Mouse (Mus musculus): ENCODE measurements around the gene Cyp2j6.
"Not testable (repeated sequence)": the region's sequence is repeated elsewhere in the genome, so short reads cannot be mapped to it uniquely, and the experiment has no call there.

The Cyp2j6 gene

DNA sequence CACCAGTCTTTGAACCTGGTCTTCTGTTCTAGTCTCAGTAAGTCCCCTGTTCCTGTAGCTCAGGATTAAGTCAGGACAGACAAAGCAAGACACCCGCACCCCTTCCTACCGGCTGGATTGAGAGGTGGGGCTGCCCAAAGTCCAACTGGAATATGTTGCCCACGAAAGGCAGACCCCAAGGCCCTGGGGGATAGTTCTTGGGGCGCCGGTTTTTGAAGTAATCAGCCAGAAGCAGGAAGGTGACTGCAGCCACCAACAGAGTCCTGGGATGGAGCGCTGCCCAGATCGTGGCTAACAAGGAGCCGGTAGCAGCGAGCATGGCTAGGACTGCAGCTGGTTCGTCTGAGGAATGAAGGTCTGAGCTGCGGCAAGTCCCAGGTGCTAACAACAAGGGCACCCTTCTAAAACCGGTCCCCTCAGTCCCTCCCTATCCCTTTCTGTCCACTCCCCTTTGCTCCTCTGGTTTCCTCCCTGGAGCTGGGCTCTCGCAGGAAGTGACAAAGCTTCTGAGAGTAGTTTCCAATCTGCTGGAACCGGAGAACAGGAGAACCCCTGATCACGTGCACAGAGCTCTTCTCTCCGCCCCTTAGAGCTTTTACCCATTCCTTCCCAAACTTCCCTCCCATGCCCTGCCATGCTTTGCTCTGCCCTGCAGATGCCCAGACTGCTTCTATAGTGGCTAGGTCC is at the start of gene Cyp2j6:
Gene Cyp2j6, minus strand, starts transcription at position 529 of the 687 bp plus-strand sequence.
- in situ Hi-C loops (cut with MboI): no loop called here

DNA sequence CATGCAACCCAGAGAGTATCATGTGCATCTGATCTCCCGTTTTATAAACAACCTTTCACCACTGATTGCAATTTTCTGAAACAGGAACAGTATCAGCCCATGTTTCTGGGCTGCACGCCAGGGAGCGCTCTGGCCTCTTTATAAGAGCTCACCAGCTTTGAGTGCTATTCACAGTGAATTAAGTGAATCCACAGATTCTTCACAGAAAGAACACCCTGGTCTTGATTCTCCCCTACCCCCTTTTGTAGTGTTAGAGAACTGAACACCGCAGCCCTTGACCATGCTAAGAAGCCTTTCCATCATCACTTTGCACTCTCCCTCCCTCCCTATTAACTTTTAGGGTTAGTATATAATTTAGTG is 38.3 kb upstream of the Cyp2j6 start:
- in situ Hi-C loops (cut with MboI): no loop called here

DNA sequence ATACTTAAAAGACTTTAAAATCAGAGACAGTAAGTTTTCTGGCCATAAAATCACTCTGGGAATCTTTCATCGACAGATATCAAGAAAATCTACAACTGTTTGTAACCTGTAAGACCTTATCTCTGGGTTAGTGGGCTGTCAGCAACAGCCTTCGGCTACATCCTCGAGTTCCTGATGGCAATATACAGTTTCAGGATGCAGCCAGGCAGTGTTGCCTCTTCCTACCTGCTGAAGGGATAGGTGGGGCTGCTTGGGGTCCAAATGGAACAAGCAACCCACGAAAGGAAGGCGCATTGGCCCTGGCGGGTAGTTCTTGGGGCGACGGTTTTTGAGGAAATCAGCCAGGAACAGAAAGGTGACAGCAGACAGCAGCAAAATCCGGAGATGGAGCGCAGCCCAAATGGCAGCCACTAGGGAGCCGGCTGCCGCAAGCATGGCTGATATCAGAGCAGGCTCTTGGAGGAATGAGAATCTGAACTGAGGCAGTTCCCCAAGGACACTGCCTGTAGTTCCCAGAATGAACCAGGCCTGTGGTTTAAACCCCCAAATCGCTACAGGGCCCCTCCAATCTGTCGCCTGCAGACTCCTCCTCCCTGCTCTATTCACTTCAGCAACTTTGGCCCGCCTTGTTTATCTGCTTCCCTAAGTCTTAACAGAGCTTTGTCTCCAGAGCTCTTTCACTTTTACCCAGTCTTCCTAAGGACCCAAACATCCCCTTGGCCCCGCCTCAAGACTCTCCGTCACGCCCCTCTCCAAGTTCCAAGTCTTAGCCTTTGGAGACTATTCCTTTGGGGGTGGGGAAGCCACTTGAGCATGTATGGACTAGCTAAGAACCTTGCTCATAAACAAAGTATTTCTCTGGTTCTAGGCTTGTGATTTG is 37.7 kb upstream of the Cyp2j6 start, which contains the start of gene Cyp2j9:
Gene Cyp2j9, minus strand, starts transcription at position 668 of the 880 bp plus-strand sequence.
- in situ Hi-C loops (cut with MboI): no loop called here

DNA sequence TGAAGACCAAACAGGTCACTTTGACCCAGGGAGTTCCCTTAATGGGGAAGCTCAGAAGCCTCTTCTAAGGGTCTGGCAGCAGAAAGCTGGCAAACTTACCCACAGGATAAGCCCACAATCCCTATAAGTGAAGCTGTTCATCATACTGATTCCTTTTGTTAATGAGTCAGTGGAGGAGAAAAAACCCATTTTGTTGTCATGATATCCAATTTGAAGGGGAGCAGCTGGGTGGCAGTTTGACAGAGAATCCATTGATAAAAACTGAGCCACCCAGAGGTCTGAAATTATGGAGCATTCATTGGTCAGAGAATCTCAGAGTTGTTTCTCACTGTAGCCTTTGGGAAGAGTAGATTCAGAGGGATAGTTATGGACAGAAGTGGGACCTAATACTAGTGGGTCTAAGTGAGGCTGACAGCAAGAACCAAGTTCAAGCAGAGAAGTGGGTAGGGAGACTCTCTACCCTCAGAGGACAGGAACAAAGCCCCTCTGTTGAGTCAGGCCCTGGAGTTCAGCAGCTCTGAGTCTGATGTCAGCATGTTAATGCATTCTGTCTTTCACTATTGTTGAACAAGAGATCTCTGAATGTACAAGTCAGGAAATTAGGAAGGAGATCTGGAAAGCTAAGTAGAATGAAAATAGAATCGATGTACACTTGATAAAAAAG is 28.1 kb upstream of the Cyp2j6 start:
- in situ Hi-C loops (cut with MboI): no loop called here

DNA sequence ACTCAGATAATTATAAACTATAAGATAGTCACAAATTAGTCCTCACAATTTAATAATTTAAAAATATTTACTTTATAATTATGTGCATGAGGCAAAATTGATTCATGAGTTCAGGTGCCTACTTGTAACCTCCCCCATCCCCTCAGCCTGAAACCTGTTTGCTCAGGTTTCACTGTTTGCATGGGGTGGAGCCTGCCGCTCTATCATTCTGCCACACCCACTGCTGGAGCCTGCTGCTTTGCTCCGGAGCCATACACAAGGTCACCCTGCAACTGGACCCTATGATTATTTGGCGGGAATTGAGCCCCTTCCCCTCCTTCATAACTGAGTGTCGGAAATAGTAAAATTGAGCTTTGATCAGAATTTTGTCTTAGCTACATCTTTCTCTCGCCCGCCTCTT is 26.9 kb upstream of the Cyp2j6 start:
- in situ Hi-C loops (cut with MboI): not testable (repeated sequence)

DNA sequence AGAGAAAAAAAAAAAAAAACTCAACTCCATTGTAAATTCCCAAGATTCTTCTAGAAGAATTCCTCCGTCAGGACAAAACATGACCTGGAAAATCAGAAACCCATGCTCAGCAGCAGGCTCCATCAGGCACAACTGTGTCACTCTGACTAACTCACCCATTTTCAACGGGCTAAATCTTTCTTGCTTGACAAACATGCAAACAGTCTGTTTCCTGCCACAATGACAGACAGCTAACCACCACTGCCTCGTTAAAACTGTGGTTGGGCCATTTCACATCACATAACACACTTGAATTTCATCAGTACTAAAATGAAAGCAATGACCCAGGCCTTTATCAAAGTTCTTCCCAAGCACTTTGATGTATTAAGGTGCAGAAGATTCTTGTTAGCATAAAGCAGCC is 16.0 kb upstream of the Cyp2j6 start:
- in situ Hi-C loops (cut with MboI): no loop called here

DNA sequence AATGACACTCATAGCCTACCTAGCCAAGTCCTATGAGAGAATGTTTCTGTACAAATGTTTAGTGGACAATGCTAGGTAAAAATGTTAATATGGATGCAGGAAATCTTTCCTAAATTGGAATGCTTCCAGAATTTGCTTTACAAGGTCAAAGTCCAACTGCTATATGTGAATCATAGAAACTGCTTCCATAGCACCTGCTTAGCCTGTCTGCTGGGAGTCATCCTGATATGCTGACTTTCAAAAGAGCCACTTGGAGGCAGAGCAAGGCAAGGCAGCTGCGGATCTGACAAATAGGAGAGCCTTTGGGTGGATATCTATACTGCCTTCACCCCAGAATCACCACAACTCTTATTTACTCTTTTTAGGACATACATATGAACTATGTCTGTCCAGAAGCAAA is 14.5 kb upstream of the Cyp2j6 start:
- in situ Hi-C loops (cut with MboI): no loop called here

DNA sequence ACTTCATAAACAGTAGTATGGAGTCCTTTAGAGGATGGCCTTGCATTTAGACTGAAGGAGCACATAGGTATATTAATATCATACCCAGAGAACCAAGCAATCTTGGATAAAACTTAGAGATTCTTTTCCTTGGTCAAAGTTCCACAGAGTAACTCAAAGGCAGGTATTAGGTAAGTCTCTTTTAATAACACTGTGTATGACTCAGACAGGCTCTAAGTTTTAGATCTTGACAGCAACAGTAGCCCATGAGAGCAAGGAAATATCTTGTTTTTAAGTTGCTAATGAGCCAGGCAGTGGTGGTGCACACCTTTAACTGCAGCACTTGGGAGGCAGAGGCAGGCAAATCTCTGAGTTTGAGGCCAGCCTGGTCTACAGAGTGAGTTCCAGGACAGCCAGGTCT is 12.3 kb upstream of the Cyp2j6 start:
- in situ Hi-C loops (cut with MboI): no loop called here

DNA sequence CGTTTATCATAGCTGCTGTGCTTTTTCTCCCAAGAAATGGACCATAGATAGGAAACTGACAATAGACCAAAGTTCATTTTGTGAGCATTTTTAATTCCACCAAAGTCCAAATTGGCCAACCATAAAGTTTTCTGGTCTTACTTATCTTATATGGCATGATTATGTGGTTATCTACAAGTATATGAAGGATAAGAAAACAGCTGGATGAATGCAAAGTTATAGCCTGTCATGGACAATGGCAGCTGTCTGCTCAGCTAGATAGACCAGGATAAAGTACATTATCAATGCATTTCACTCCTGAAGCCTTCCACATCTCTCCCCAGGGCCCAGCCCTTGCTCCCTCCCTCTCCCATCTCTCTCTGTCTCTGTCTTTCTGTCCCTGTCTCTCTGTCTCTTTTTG is 7.0 kb upstream of the Cyp2j6 start:
- in situ Hi-C loops (cut with MboI): no loop called here

DNA sequence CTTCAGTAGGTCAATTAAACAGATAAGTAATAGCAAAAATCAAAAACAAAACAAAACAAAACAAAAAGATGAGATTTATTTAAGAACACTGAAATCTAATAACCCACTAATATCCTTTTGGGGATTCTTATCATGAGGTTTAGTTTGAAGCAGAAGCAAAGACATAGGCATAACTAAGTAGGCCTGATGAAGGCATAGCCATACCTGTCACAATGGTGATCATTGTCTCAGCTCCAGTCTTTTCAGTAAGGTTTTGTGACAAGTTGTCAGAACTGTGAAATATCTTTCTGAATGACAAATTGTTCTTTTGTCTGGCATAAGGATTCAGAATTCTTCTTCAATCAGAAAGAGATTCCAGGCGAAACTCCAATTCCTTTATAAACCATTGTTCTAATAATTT is 6.3 kb upstream of the Cyp2j6 start:
- in situ Hi-C loops (cut with MboI): no loop called here

DNA sequence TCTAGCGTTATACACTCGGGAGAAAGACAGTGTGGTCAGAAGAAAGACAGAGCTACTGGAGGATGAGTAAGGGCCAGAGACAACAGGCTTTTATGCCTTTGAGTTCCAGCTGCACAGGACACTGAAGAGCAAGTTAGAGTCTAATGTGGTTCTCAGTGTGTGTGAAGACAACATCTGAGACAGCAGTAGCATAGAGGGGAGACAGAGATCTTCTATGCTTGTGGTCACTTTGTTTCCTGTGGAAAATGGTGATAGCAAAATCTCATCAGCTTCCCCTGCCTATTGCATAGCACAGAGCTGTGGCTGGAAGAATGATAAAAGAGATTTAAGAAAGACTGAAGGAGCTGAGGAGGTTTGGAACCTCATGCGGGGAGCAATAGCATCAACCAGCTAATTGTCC is 1.8 kb downstream of the Cyp2j6 start:
- in situ Hi-C loops (cut with MboI): no loop called here

DNA sequence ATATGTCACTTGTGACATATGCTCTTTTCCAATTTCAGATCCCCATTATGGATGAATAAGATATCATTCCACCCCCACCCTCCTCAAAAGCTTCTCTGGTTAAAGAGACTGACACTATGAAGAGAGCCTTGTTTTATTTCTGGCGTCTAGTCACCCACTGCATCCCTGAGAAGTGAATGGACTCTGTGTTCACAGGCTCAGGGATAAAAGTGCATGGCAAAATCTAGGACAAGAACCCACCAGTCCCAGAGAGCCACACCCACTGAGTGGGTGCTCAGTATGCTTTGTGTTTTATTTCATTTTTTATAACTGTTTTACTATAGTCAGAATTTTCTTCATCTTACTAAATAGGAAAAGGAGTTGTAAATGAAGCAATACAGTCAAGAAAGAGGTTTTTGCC is 7.5 kb downstream of the Cyp2j6 start:
- in situ Hi-C loops (cut with MboI): no loop called here

DNA sequence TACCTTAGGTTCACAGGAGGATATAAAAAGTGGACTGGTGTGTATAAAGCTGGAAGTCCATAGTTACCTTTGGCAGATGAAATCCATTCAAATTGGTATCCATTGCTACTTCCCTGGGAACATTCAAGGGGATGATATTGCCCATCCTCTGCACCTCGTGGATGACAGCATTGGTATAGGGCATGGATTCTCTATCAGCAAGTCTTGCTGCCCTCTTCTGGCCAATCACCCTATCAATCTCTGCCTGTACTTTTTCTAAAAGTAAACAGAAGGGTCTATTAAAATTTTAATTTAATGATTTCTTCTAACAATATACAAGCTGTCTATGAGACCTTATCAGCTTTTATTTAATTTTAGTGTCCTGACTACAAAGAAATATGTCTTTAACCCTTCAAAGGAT is 27.7 kb downstream of the Cyp2j6 start:
- in situ Hi-C loops (cut with MboI): no loop called here

DNA sequence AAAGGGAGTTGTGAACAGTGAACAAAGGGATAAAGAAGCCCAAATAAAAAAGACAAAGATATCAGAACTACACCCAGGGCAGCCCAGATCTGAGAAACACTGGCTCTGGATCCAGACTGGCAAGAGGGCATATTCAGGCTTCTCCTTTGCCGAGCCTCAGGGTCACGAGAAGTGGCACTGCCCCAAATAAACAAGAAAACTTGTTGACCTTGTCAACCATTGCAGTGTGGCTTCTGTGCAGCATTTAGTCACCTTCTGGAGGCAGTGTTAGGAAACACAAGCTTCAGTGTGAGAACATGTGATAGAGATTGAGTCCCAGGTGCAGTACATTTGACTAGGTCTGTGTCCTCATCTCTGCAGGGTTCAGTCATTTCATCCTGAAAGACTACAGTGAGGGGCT is 31.2 kb downstream of the Cyp2j6 start:
- in situ Hi-C loops (cut with MboI): no loop called here

DNA sequence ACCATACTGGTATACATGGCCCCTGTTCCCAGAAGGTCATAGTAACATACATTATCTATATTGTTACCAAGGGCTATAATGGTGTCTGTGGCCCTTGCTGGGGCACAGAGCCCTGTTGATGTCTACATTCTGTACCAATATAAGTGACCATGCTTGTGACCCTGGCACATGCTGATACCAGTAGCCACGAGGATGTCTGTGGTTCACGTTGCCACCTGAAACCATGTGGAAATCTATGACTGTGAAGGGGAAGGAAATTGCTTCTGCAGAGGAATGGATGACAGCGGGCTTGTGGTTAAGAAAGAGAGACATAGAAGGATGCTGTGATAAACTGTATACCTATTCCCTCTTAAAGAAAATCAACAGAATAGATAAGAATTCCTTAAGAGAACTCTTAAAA is 43.4 kb downstream of the Cyp2j6 start:
- in situ Hi-C loops (cut with MboI): no loop called here

DNA sequence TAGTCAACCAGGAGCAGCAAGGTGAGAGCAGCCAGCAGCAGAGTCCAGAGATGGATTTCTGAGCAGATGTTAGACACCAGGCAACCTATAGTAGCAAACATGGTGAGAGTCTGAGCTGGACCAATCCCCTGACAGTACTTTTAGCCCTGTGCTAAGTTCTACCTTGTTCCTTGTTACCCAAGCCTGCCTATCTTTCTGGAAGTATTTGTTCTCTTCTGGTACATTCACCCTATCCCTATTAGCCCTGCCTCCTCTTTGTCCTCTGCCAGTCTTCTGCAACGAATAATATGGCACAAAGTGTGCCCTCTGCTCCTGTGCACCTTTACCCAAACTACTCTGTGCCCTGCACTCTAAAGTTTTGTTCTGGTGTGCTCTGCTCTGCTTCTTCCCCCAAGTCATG is 46.2 kb downstream of the Cyp2j6 start, which contains the start of gene Cyp2j8:
Gene Cyp2j8, minus strand, starts transcription at position 101 of the 400 bp plus-strand sequence.
- in situ Hi-C loops (cut with MboI): no loop called here

Measured in mature B cell (primary cell).